Mouse (Mus musculus) embryonic facial prominence, embryonic 11.5 days (tissue): ENCODE results near the gene Grb14. TPM values are rescaled to one million over a fixed set of nuclear protein-coding genes. Genes with fewer than 3 reads are reported as not detected.

Experiments used
- ATAC-seq: fragments of 200-750 bp; cut with Nextera tagmentation; replicated peaks from 2 replicates; pipeline ENCODE4 v1.8.0; 2017; ENCODE audit warnings: low read depth; ENCODE audit not compliant: insufficient number of reproducible peaks, low FRiP score, low TSS enrichment
- DNase-seq: peaks from one replicate; pipeline ENCODE4 v3.0.0-alpha.2; 2015; ENCODE audit warnings: low spot score
- H3K27ac ChIP-seq: fragments of 300-500 bp; sonication (generic); replicated peaks from 2 replicates; pipeline ENCODE4 v1.5.1; 2014; ENCODE audit warnings: mild to moderate bottlenecking, low read depth, low read length, control low read depth
- H3K27me3 ChIP-seq: fragments of 300-500 bp; sonication (generic); 2 replicates; pipeline ENCODE4 v1.6.1; 2014; ENCODE audit warnings: mild to moderate bottlenecking, low read length, moderate library complexity, mixed read lengths; ENCODE audit not compliant: control insufficient read depth, insufficient read depth
- H3K36me3 ChIP-seq: fragments of 300-500 bp; sonication (generic); replicated peaks from 2 replicates; pipeline ENCODE4 v1.6.1; 2014; ENCODE audit warnings: low read depth, mild to moderate bottlenecking, low read length, moderate library complexity, mixed read lengths; ENCODE audit not compliant: control insufficient read depth, insufficient read depth
- H3K4me1 ChIP-seq: fragments of 300-500 bp; sonication (generic); 2 replicates; pipeline ENCODE4 v1.6.1; 2014; ENCODE audit warnings: low read length, mixed read lengths; ENCODE audit not compliant: control insufficient read depth, insufficient read depth
- H3K4me2 ChIP-seq: fragments of 300-500 bp; sonication (generic); 2 replicates; pipeline ENCODE4 v1.6.1; 2014; ENCODE audit warnings: low read depth, mild to moderate bottlenecking, control low read depth, low read length, moderate library complexity
- H3K4me3 ChIP-seq: fragments of 300-500 bp; sonication (generic); 2 replicates; pipeline ENCODE4 v1.5.1; 2014; ENCODE audit warnings: low read depth, low read length, control low read depth
- H3K9ac ChIP-seq: fragments of 300-500 bp; sonication (generic); replicated peaks from 2 replicates; pipeline ENCODE4 v1.6.1; 2014; ENCODE audit warnings: mild to moderate bottlenecking, control low read depth, low read length
- H3K9me3 ChIP-seq: fragments of 300-500 bp; sonication (generic); replicated peaks from 2 replicates; pipeline ENCODE4 v1.6.1; 2016; ENCODE audit warnings: mild to moderate bottlenecking, low read length, inconsistent platforms, mixed read lengths; ENCODE audit not compliant: control insufficient read depth
- WGBS: fragments of 180-500 bp; shearing (Covaris S2); extraction: QIAGEN DNeasy Blood & Tissue Kit; methylation state at CpG from one replicate; pipeline ENCODE4 v1.1.7; 2014; 5-methylcytosine and 5-hydroxymethylcytosine counted together
- polyA plus RNA-seq: library from polyadenylated mRNA; unstranded; fragments of >200 nt; fragmentation: Nextera tagmentation; extraction: Ambion mirVana; gene quantifications from 2 replicates; pipeline ENCODE4 v1.2.1, GENCODE M21; 2014

The Grb14 gene
- 9.5 and 10.7 TPM in 2 replicates for polyA plus RNA-seq

DNA sequence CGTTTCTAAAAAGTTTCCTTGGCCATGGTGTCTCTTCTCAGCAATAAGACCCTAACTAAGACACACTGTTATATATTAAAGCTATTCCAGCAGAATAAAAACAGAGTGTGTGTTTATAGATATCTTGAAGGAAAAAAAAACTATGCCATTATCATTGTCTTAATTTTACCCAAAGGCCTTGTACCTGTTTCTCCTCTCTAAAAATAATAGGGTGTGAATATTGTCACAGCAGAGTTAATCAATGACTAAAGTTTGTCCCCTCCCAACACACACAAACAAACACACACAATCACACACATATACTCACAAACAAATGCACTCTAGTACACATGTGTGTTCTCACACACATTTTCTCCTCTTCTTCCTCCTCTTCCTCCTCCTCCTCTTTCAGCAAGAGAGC, at the start of gene Grb14:
Gene Grb14, minus strand, starts transcription at position 101 of the 400 bp plus-strand sequence.
- 81% methylated on average over 1 of the region's 1 CpGs for WGBS
- no peak for ATAC-seq
- no peaks in the 10 kb centered on the region for H3K9me3 ChIP-seq

DNA sequence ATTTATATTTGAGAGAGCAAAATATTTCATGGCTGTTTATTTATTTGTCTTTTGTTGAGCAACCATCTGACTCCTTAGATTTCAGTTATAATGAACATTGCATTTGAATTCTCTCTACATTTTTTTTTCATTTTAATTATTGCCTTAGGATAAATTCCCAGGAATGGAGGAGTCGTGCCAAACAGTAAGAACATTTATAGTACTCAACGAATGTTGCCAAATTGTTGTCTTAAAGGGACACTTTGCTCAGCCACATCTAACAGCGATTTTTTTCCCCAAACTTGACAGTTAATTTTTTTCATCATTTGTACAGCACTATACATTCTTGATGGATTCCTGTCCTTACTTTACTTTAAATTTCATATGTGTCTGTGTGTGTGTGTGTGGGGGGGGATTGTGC, 47.4 kb upstream of the Grb14 start:
- Histone ChIP-seq H3K27ac (no peak overlapping the region), H3K4me2 (no peak overlapping the region), H3K27me3 (no peaks in the 10 kb centered on the region), H3K4me3 (no peak overlapping the region), H3K4me1 (no peaks in the 10 kb centered on the region), H3K9me3 (no peaks in the 10 kb centered on the region), H3K9ac (no peak overlapping the region), H3K36me3 (no peaks in the 10 kb centered on the region)
- WGBS, result 84% methylated on average over 3 of the region's 3 CpGs
- DNase-seq (no peak), ATAC-seq (no peak)

More for the DNA sequence above, at the start of gene Grb14:
- no peak for DNase-seq
- Histone ChIP-seq H3K27me3 (no peaks in the 10 kb centered on the region), H3K27ac (no peak within 1 kb of the TSS), H3K36me3 (no peaks in the 10 kb centered on the region), H3K9ac (no peak within 1 kb of the TSS), H3K4me2 (no peak within 1 kb of the TSS), H3K4me3 (no peak within 1 kb of the TSS), H3K4me1 (no peaks in the 10 kb centered on the region)

DNA sequence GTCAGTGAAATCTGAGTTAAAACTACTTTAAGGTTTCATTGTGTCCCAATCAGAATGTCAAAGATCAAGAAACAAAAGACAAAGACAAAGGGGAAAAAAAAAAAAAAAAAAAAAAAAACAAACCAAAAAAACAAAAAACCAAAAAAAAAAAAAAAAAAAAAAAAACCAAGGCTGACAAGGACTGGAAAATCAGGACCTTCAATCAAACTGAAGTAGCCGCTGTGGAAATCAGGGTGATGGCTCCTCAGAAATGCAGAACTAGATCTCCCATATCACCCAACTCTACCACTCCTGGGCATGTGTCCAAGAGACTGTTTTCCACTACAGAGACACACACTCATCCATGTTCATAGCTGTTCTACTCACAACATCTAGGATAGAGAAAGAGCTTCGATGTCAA, 29.0 kb upstream of the Grb14 start:
- H3K36me3 ChIP-seq, result no peaks in the 10 kb centered on the region
- H3K9me3 ChIP-seq, result no peaks in the 10 kb centered on the region
- no peak overlapping the region for H3K4me3 ChIP-seq
- H3K4me1 ChIP-seq, result no peaks in the 10 kb centered on the region
- WGBS, result 91% methylated on average over 2 of the region's 2 CpGs
- H3K27me3 ChIP-seq, result no peaks in the 10 kb centered on the region
- no peak overlapping the region for H3K27ac ChIP-seq
- H3K9ac ChIP-seq, result no peak overlapping the region
- DNase-seq, result no peak
- no peak overlapping the region for H3K4me2 ChIP-seq
- ATAC-seq, result no peak

DNA sequence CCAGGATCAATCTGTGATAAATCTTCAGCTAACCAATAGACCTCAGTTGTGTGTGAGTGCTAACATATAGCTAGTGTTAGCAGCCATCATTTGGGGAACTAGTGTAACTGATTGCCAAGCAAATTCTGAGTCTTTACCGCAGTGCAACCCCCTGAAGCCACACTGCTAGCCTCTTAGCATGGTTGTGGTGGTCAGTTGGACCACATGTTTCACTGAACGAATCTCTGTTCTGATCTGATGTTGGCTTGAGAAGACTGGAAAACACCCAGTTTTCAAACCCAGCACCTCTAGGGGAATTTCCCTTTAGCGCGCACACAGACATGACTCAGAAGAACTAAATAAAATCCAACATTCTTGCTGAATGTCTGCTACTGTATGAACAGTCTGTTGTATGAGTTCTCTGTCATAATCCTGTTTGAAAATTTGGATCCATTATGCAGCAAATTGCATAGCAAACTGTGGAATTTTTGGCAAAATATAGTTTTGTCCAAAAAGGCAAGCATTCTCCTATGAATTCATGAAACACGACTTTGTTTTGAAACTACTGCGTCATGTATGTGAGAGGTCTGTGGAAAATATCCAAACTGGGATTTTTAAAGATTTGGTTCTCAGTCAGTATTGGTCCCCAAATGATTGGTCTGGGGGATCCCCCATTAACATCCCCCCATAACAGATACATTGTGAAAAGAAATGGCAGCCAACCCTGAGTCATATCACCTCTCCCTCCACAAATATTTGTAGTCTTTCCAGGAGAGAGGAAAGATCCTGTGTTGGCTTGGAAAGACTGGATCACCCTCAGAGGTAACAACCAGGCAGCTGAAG, 27.6 kb upstream of the Grb14 start:
- H3K4me1 ChIP-seq, result no peaks in the 10 kb centered on the region
- ATAC-seq, result no peak
- no peak overlapping the region for H3K27ac ChIP-seq
- no peak for DNase-seq
- WGBS, result 93% methylated on average over 6 of the region's 6 CpGs
- no peak overlapping the region for H3K4me3 ChIP-seq
- H3K9ac ChIP-seq, result no peak overlapping the region
- no peaks in the 10 kb centered on the region for H3K36me3 ChIP-seq
- no peaks in the 10 kb centered on the region for H3K27me3 ChIP-seq
- no peaks in the 10 kb centered on the region for H3K9me3 ChIP-seq
- no peak overlapping the region for H3K4me2 ChIP-seq

DNA sequence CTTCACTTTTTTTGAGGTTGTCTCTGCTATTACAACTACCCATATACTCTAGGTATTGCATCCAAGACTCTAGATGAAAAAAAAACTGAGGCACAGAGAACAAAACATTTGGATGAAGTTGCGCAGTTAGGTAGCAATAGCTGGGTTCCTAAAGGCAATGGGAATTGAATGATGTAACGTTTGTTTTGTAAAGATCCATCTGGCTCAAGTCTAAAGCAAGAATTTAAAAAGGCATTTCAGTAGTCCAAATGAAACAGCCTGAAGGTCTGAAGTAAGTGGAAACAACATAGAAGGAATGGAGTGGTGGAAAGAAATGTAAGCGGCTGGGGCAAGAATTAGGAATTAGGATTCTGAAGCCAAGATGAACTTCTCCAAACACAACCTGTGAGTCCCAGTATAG, 26.0 kb upstream of the Grb14 start:
- no peak overlapping the region for H3K9ac ChIP-seq
- H3K4me2 ChIP-seq, result no peak overlapping the region
- no peak overlapping the region for H3K4me3 ChIP-seq
- DNase-seq, result no peak
- H3K4me1 ChIP-seq, result no peaks in the 10 kb centered on the region
- H3K9me3 ChIP-seq, result no peaks in the 10 kb centered on the region
- no peak overlapping the region for H3K27ac ChIP-seq
- no peaks in the 10 kb centered on the region for H3K27me3 ChIP-seq
- no peaks in the 10 kb centered on the region for H3K36me3 ChIP-seq
- no peak for ATAC-seq
- WGBS, result 92% methylated on average over 3 of the region's 3 CpGs

DNA sequence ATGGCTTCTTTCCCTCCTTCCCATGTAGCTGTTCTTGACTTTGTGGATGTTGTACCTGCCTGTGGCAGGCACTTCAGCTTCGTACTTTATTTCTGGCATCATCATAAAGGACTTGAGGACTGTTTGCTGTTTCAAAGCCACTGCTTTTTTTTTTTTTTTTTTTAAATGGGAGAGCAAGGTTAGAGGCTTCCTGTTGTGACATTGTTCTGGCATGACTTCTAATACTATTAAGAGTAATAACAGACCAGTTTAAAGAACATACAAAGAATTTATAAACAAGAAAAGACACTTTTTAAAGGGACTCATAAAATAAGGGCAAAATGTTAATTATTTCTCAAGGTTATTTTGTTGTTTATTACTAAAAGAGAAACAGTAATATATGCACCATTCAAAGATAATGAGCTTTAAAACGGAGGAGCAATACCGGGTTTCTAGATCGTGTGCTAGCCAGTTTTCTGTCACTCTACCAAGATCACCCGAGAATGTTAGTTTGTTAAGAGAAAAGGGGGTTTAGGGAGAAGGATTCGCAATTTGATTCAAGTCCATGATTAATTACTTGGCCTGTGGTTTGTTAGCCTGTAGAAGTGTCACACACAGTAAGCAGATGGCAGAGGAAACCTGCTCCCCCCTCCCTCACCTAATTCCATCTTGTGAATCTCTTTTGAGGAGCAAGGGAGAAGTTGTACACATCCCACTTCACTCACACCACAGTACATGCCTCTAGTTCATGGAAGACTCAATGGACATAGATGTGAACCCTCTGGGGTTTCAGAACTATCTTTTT, 23.6 kb upstream of the Grb14 start:
- no peaks in the 10 kb centered on the region for H3K27me3 ChIP-seq
- no peaks in the 10 kb centered on the region for H3K36me3 ChIP-seq
- DNase-seq (no peak), ATAC-seq (no peak)
- no peak overlapping the region for H3K4me2 ChIP-seq
- H3K4me1 ChIP-seq, result no peaks in the 10 kb centered on the region
- no peak overlapping the region for H3K27ac ChIP-seq
- no peaks in the 10 kb centered on the region for H3K9me3 ChIP-seq
- no peak overlapping the region for H3K4me3 ChIP-seq
- 79% methylated on average over 6 of the region's 6 CpGs for WGBS
- no peak overlapping the region for H3K9ac ChIP-seq

DNA sequence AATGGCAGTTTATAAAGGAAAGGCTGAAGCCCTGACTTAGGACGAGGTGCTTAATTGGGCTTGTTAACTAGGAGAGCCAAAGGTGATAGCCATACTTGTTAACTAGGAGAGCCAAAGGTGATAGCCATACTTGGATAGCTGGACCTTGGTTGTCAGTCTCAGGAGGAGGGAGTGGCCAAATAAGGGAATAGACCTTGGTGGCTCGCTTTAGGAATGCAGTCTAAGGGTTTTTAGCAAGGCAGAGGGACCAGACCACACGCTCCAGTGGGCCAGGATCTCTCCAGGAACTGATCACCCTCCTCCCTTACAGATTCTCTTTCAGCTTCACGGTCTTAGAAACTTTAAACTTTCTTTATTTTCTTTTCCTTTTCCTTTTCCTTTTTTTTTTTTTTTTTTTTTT, 13.4 kb upstream of the Grb14 start:
- ATAC-seq (no peak), DNase-seq (no peak)
- H3K9me3 ChIP-seq, result no peaks in the 10 kb centered on the region
- no peak overlapping the region for H3K27ac ChIP-seq
- H3K27me3 ChIP-seq, result no peaks in the 10 kb centered on the region
- H3K4me3 ChIP-seq, result no peak overlapping the region
- H3K4me2 ChIP-seq, result no peak overlapping the region
- no peaks in the 10 kb centered on the region for H3K36me3 ChIP-seq
- WGBS, result 28% methylated on average over 4 of the region's 4 CpGs
- no peaks in the 10 kb centered on the region for H3K4me1 ChIP-seq
- no peak overlapping the region for H3K9ac ChIP-seq

DNA sequence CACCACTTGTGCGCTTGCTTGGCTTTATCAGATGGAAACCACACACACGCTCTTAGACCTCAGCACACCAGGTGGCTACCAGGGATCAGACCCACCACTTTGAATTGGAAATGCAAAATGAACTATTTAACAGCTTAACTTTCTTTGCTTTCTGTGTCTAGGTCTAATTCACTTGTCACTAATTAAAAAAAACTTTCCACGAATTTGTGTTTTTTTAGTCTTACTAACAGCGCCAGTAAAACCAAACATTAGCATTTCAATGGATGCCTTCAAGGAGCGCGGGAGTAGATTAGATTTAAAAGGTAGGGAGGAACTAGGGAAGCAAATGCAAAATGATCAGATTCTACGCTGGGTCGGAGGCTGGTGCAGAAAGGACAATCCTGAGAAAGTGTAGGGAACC, 12.8 kb upstream of the Grb14 start:
- no peak for ATAC-seq
- Histone ChIP-seq H3K4me2 (no peak overlapping the region), H3K27me3 (no peaks in the 10 kb centered on the region), H3K9ac (no peak overlapping the region), H3K27ac (no peak overlapping the region), H3K4me1 (no peaks in the 10 kb centered on the region), H3K36me3 (no peaks in the 10 kb centered on the region), H3K9me3 (no peaks in the 10 kb centered on the region), H3K4me3 (no peak overlapping the region)
- WGBS, result 27% methylated on average over 8 of the region's 8 CpGs
- DNase-seq, result no peak
